Mouse (Mus musculus) heart, adult 18-20 months (tissue): Measurements from ENCODE around the gene Itpkb. TPM values are rescaled to one million over a fixed set of nuclear protein-coding genes. Genes with fewer than 3 reads are reported as not detected.

Source experiments
- DNase-seq, 2 experiments: peaks; one replicate each; pipeline ENCODE4 v3.0.0; 2021 to 2022; ENCODE audit warnings: mixed read lengths in 1 of 2
- long read RNA-seq, 2 experiments: library from polyadenylated mRNA; stranded (forward); transcript quantifications; one replicate each; pipeline ENCODE4 v2.0.0; 2021
- total RNA-seq, 2 experiments: library from RNA; stranded (reverse); gene quantifications; 2 replicates each; pipeline ENCODE4 v1.2.3; 2021

Itpkb gene
- total RNA-seq: 10 to 100 TPM; 36.7 to 51.5 TPM
- long read RNA-seq, experiment 1, partial matches to known transcripts: 11 of 12 reads
- long read RNA-seq, experiment 1, other reads (novel, unspliced or antisense): 1 of 12 reads
- long read RNA-seq, experiment 2, partial matches to known transcripts: 0 of 3 reads
- long read RNA-seq, experiment 2, other reads (novel, unspliced or antisense): 3 of 3 reads

DNA sequence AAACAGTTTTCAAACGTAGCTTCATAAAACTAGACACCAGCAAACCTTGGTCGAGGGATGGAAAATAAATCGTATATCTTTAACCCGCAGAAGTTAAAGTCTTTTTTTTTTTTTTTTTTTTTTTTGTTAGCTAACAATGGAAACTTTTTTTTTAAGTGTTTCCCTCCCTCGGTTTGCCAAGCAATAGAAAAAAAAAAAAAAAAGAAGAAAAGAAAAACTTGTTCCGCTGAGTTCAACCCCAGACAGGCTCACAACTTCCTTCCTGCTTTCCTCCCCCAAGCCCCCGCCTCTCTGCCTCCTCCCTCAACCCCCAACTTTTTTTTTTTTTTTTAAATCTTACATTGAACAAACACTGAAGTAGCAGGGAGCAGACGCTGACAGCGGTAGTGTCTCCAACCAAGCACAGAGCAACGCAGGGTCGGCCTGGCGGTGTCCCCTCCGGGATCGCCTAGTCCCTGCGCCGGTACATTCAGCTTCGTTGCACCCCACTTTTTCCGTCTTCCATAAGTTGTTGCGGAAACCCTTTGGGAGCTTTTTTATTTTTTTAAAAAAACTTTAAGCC is at the start of gene Itpkb:
Gene Itpkb (plus strand): TSS at position 341 of the 562 bp plus-strand sequence.
- DNase-seq: peak; percentile 84 to 89

GRCm38 (mm10) chr1:180282581-180282980 is 47.7 kb upstream of the Itpkb start:
- DNase-seq: no peak

- no peak for DNase-seq
These were observed 46.2 kb upstream of the Itpkb start for GRCm38 (mm10) chr1:180283813-180284768.

GRCm38 (mm10) chr1:180286081-180286831 is 44.0 kb upstream of the Itpkb start:
- peak; percentile 50 to 70 for DNase-seq

- no peak for DNase-seq
These were observed 42.1 kb upstream of the Itpkb start for GRCm38 (mm10) chr1:180288227-180288626.

DNA sequence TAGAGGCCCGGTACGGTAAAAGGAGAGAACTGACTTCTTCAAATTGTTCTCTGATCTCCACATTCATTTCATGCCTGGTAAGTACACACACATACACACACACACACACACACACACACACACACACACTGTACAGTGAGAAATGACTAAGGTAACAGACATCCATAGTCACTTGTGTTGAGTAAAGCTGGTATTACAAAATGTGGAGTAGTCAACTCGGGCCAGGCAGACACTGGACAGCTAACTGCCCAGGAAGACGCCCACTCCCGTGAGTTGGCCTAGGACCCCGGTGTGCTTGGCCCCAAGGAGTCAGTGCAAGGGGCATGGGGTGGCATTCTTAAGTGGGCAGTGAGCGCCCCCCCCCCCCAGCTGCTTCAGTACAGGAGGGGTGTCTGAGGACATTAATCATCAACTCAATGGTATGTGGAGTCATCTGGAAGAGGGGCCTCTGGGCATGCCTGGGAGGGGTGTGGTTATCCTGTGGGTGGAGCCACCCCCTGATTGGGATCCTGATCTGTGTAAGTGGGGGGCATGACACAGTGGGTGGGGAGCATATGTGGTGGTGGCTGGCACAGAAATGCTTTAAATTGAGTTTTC is 41.3 kb upstream of the Itpkb start:
- no peak for DNase-seq

DNA sequence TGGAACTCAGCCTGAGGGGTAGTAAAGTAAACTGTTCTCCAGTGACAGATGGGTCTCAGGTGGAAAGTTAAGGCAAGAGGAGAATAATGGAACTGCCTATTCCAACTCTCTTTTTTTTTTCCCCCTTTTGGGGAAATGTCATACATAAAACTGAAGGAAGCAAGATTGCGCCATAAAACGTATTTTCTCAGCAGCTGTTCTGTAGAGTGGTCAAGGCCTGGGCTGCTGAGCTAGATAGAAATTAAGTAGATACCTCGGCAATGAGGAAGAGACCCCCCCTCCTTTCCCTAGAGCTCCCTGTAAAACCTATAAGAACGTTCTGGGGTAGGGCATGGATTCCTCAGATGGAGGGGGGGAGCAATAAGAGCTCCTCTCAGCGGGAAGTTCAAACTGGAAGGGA is 40.5 kb upstream of the Itpkb start:
- DNase-seq: no peak

DNA sequence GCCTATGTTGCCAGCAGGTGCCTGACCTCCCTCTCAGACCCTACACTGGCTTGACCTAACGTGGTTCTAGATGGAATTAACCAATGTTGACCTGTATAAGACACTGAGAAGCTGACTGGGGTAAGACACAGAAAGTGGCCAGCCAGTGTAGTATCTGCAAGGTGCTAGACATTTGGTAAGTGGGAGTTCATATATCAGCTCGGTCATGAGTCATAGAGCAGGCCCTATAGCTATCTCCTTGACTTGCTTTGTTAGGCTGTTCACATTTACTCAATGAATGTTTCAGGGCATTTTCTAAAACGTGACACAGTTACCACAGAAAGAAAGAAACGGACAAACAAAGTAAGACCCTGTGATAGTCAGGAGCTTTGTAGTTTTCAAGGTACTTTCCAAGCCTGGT is 39.9 kb upstream of the Itpkb start:
- DNase-seq: no peak

DNA sequence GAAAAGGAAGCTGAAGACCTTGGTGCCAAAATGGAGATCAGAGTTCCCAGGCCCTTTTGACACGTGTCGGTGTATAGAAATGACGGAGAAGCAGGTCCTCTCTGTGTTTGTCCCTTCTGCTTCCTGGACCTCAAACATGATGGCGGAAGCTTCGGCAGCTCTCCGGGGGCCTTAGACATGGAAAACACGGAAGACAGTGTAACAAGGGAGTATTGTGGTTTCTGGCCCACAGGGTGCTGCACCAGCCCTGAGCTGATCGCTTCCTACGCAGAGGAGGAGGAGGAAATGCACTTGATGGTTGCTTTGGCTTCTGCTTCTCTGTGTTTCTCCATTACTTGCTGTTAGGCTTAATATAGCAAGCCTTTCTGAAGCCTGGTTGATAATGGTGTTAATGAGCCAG is 34.2 kb upstream of the Itpkb start:
- DNase-seq: peak in 1 of 2 experiments; percentile 56

DNA sequence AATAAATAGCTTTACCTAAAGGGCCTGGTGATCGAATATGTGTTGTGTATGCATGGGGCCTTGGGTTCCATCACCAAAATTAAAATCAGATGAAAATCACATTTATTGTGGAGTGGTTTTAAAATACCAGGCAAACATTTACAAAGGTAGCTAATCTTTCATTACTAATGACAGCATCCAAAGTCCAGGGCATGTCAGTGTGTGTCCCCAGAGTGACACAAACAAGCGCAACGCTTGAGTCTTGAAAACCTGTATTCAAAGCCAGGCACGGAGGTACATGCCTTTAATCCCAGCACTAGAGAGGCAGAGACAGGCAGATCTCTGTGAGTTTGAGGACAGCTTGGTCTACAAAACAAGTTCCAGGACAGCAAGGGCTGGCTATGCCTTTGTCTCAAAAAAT is 30.6 kb upstream of the Itpkb start:
- no peak for DNase-seq

GRCm38 (mm10) chr1:180300292-180300691 is 30.0 kb upstream of the Itpkb start:
- DNase-seq: no peak

DNA sequence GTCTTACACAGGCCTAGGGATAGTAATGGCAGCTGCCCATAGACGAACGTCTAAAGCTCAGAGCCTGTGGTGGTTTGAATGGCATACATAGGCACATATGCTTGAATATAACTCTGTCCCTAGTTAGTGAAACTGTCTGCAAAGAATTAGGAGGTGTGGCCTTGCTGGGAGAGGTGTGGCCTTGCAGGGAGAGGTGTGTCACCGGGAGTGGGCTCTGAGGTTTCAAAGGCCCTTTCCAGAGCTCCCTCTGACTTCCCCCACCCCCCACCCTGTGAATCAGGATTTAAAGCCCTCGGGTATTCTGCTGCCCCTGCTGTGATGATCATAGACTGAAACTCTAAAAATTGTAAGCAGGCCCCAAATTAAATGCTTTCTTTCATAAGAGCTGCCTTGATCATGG is 29.3 kb upstream of the Itpkb start:
- no peak for DNase-seq

- peak; percentile 48 to 79 for DNase-seq
These were observed 27.8 kb upstream of the Itpkb start for GRCm38 (mm10) chr1:180302253-180303120.

- no peak for DNase-seq
These were observed 26.7 kb upstream of the Itpkb start for GRCm38 (mm10) chr1:180303600-180303999.

GRCm38 (mm10) chr1:180306889-180307288 is 23.4 kb upstream of the Itpkb start:
- DNase-seq: no peak

DNA sequence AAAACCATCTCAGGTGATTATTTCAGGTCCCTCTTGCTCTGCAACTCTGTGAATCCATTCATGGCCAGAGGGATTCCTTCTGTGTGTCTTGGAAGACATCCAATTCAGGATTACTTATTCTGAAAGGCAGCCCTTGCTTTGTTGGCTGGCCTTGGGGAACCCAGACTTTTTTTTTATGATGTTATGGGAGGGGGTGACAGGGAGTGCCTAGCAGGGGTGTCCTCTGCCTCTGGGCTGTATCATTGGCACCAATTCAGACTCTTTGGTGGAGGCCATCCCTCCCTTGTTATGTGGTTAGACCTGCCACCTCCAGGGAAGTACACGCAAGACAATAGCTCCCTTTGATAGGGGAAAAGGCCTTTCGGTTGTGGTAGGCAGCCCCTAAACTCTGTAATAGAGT is 22.6 kb upstream of the Itpkb start:
- no peak for DNase-seq

GRCm38 (mm10) chr1:180308897-180309296 is 21.4 kb upstream of the Itpkb start:
- no peak for DNase-seq

DNA sequence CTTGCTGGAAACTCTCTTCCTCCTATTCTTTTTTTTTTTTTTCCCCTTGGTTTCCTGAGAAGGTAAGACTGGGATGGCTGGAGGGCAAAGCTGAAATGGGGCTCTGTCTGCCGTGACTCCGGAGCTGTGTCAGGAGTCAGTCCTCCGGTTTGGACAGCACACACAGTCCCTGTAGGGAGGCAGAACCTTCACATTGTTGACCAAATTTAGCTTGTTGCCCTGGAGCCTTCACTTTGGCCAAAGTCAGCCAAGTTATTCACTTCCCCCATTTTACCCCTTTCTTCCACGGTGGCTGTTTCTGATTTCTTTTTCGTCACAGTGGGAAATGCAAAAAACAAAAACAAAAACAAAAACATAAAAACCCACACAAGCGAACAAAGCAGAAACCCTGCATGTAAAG is 18.0 kb upstream of the Itpkb start:
- DNase-seq: no peak

- DNase-seq: peak; percentile 76 to 83
These were observed 17.4 kb upstream of the Itpkb start for GRCm38 (mm10) chr1:180312792-180313311.
